Mouse (Mus musculus): ENCODE measurements around the gene Tti1.
A peak's percentile ranks its signal among the peaks of the same experiment; 100 is the strongest.

The Tti1 gene

DNA sequence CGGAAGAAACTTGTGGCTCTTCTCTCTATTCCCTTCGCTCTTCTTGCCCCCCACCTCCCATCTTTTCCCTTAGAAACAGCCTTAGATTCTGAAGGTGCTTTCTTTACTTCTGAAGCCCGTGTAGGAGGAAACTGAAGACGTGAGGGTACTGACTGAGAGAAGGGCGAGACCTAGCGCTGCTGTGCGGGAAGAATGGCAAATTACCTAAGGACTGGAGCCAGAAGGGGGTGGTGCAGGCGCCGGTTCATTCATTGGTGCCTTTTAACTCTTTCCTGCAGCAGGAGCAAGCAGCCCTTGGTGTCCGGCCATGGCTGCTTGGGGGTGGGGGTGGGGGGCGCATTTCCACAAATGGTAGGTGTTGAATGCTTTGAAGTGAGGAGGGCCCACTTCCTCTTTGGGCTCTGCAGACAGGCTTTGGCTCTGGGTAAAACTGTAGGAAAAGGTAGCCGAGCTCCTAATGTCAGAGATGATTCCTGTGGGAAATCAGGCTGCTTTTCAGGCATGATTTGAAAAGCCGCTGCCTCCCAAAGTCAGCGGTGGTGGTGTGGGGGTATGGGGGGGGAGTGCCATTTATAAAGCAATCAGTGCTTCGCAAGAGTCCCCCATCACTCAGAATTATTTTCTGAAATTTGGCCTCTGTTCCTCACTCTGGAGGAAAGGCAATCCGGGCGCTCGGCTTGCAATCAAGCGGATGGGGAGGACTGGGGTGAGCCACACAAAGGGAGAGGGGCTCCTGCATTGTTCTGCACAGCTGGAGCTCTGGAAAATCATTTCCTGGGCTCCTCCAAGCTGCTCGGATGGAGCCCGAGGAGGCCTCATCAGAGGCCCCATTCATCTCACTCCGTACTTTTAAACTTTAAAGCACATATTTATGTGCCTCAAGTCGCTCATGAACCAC lies 53.4 kb downstream of the Tti1 start:
- DNase-seq (ENCODE audit: low read depth, low spot score) = no peak

DNA sequence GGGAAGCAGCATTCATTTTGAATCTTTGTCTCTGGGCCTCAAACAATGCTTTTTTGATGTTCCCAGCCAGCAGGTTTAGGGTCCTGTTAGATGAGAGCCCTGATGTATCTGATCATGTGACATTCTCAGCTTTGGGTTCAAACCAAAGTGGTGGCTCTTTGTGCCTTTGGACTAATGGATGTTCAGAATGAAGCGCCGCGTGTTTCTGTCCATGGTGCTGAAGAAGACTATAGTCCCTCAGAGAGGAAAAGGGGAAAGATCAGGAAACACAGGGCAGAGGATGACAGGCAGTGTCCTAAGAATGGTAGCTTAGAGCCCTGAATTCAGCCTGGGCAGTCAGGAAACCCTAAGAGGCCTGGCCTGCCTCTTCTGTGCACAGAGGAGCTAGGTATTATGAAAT lies 57.6 kb downstream of the Tti1 start:
- DNase-seq (ENCODE audit: low read depth, low spot score) = peak; percentile 39

- DNase-seq (ENCODE audit: low read depth, low spot score) = no peak
Observed at GRCm38 (mm10) chr2:157970124-157970523, 58.1 kb downstream of the Tti1 start.

GRCm38 (mm10) chr2:157967856-157968255 lies 60.4 kb downstream of the Tti1 start:
- no peak for DNase-seq (ENCODE audit: low read depth, low spot score)

GRCm38 (mm10) chr2:157957707-157958108 lies 70.5 kb downstream of the Tti1 start:
- no peak for DNase-seq (ENCODE audit: low read depth, low spot score)

DNA sequence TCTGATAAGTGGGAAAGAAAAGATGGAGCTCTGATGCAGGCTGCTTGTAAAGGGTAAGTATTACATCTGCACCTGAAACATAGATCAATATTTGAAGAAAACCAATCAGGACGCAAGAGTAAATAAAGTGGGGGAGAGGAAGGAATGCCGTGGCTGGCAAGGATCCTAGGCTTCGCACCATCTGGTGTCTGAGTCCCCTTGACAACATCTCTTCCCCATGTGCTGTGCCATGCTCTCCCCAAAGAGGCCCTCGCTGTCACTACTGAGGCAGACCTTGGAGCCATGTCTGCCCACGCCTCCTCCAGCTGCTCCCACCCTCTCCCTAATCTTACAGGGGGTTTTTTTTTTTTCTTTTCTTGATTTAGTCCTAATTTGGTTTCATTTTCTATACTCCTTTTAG lies 74.3 kb downstream of the Tti1 start:
- DNase-seq (ENCODE audit: low read depth, low spot score) = no peak

- DNase-seq (ENCODE audit: low read depth, low spot score) = no peak
Observed at GRCm38 (mm10) chr2:157944156-157944893, 83.9 kb downstream of the Tti1 start.

GRCm38 (mm10) chr2:157943514-157944155 lies 84.6 kb downstream of the Tti1 start:
- DNase-seq (ENCODE audit: low read depth, low spot score) = peak; percentile 36

GRCm38 (mm10) chr2:157940586-157941185 lies 87.5 kb downstream of the Tti1 start:
- peak; percentile 33 for DNase-seq (ENCODE audit: low read depth, low spot score)

DNA sequence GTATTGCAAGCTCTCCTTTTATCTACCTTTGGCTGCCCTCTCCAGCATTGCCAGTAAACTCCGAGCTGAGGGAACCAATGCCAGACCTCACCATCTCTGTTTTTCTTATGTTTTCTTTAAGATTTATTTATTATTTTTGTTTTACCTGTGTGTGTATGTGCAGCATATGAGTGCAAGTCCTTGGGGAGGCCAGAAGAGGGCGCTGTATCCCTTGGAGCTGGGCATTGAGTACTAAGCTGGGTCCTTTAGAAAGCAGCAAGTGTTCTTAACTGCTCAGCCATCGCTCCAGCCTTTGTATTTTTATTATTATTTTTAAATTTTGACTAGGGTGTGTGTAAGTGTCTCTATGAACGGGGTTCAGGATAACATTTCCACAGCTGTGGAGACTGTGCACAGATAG lies 91.6 kb downstream of the Tti1 start:
- DNase-seq (ENCODE audit: low read depth, low spot score) = no peak

DNA sequence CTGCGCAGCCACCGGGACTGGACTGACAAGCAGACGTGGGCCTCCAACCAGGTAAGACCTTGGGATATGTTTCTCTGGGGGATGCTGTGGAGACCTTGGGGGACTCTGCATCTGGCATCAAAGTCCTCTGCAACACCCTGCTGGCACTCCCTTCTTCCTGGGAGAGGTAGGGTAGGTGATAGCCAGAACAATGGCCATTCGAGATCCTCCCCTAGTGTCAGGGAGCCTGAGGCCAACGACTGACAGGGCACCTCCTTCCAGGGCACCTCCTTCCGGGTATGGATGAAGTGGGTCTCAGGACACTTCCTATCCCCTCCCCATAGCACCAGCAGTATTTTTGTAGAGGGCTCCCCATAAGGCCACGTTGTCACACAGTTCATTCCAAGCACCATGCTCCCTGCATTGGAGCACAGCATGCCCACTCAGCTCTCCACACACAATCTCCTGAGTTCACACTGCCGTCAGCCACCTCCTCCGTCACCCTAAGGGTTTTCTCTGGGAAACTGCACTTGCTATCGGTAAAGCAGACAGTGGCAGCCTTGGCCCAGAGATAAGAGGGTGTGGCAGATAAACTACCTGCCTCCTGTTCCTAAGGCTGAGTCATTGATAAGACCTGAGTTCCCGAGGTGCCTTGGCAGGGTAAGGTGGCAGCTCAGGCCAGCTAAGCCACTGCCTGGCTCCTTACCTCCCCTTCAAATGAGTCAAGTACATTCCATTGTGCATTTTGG lies 92.6 kb downstream of the Tti1 start:
- DNase-seq (ENCODE audit: low read depth, low spot score) = no peak

GRCm38 (mm10) chr2:157932655-157933054 lies 95.6 kb downstream of the Tti1 start:
- no peak for DNase-seq (ENCODE audit: low read depth, low spot score)
